Mouse (Mus musculus): ENCODE measurements around the gene Sox5. TPM values are rescaled to one million over a fixed set of nuclear protein-coding genes. Genes with fewer than 3 reads are reported as not detected.

Sox5 gene
- total and polyA plus RNA-seq, 3 experiments, result 0.08 to 0.47 (median 0.46) TPM

GRCm38 (mm10) chr6:144751581-144751980 lies 30.2 kb downstream of the Sox5 start:
- Histone ChIP-seq H3K27ac (ENCODE audit: insufficient read depth, low read depth) (no peak overlapping the region), H3K36me3 (replicated peaks in 1 of 2; ENCODE audit: control insufficient read depth in 1 of 2, insufficient read depth in 1 of 2, low read length in 1 of 2) (no peaks in the 10 kb centered on the region), H3K9me3 (replicated peaks; ENCODE audit: low read length) (peaks cover 6% of the 10 kb centered on the region), H3K9ac (ENCODE audit: insufficient read depth, low read depth) (no peak overlapping the region), H3K27me3 (replicated peaks) (no peaks in the 10 kb centered on the region), H3K79me2 (replicated peaks; ENCODE audit: control insufficient read depth, extremely low read depth, insufficient read depth, poor library complexity, severe bottlenecking) (no peaks in the 10 kb centered on the region), H3K4me3 (replicated peaks in 1 of 3; ENCODE audit: low read depth in 2 of 3, low read length in 2 of 3, poor library complexity in 1 of 3) (no peak overlapping the region), H3K4me2 (ENCODE audit: insufficient read depth, low read depth, poor library complexity, severe bottlenecking) (no peak overlapping the region), H3K4me1 (ENCODE audit: control insufficient read depth in 1 of 2, insufficient read depth in 2 of 2) (peaks cover 1 to 6% of the 10 kb centered on the region in 2 experiments; a peak in 2 of 4 replicates)
- in situ Hi-C loops (cut with MboI; ENCODE audit: low pct_ligation_motif_present, low pct_unique_long_range_greater_than_20kb, low sequenced_read_pairs), result no loop called here
- TF ChIP-seq USF2 (conservative IDR thresholded peaks at IDR 0.05; ENCODE audit: low read depth, low read length) (no peak), TCF12 (IDR thresholded peaks at IDR 0.05; ENCODE audit: low read depth, low read length) (no peak), JUND (conservative IDR thresholded peaks at IDR 0.05; ENCODE audit: low read depth, low read length) (no peak), ZKSCAN1 (IDR thresholded peaks at IDR 0.05; ENCODE audit: borderline replicate concordance, low read depth, low read length) (no peak), MYC (IDR thresholded peaks at IDR 0.05; ENCODE audit: low read depth, low read length) (no peak), POLR2AphosphoS2 (IDR thresholded peaks at IDR 0.05; ENCODE audit: low read depth, low read length) (no peak), ZNF384 (IDR thresholded peaks at IDR 0.05; ENCODE audit: low read depth, low read length) (no peak), MAZ (IDR thresholded peaks at IDR 0.05; ENCODE audit: low read depth, low read length) (no peak), POLR2A (IDR thresholded peaks at IDR 0.05; ENCODE audit: low read depth, low read length) (no peak), EP300 (IDR thresholded peaks at IDR 0.05; ENCODE audit: low read length) (no peak), USF1 (IDR thresholded peaks at IDR 0.05; ENCODE audit: low read depth, low read length) (no peak), RCOR1 (conservative IDR thresholded peaks at IDR 0.05; ENCODE audit: low read depth, low read length) (no peak), PAX5 (IDR thresholded peaks at IDR 0.05; ENCODE audit: low read length) (no peak), CTCF (conservative IDR thresholded peaks at IDR 0.05 in 1 of 2, IDR thresholded peaks at IDR 0.05 in 1 of 2; ENCODE audit: low read depth in 2 of 2, low read length in 2 of 2) (no peak), MXI1 (IDR thresholded peaks at IDR 0.05; ENCODE audit: low read depth, low read length) (no peak), MAX (IDR thresholded peaks at IDR 0.05; ENCODE audit: low read length) (no peak), CHD2 (IDR thresholded peaks at IDR 0.05; ENCODE audit: low read length) (no peak), CHD1 (IDR thresholded peaks at IDR 0.05; ENCODE audit: low read depth, low read length) (no peak), BHLHE40 (IDR thresholded peaks at IDR 0.05; ENCODE audit: low read depth, low read length) (no peak)
- dilution Hi-C loops (cut with MboI; ENCODE audit: extremely low pct_ligation_motif_present, extremely low pct_unique_long_range_greater_than_20kb, low sequenced_read_pairs), result no loop called here
- DNase-seq (ENCODE audit: extremely low read depth), result no peak

- no peak for DNase-seq (ENCODE audit: extremely low read depth)
- TF ChIP-seq UBTF (IDR thresholded peaks at IDR 0.05; ENCODE audit: low read depth, low read length), result no peak
- no peak for TF ChIP-seq SIN3A (IDR thresholded peaks at IDR 0.05; ENCODE audit: low read length)
- TF ChIP-seq PAX5 (IDR thresholded peaks at IDR 0.05; ENCODE audit: low read length), result no peak
- TF ChIP-seq ZMIZ1 (IDR thresholded peaks at IDR 0.05; ENCODE audit: low read depth, low read length), result no peak
- TF ChIP-seq EP300 (IDR thresholded peaks at IDR 0.05; ENCODE audit: low read length), result no peak
- TF ChIP-seq ZNF384 (IDR thresholded peaks at IDR 0.05; ENCODE audit: low read depth, low read length), result no peak
- no peak for TF ChIP-seq POLR2AphosphoS2 (IDR thresholded peaks at IDR 0.05; ENCODE audit: low read depth, low read length)
- no peak for TF ChIP-seq TBP (conservative IDR thresholded peaks at IDR 0.05; ENCODE audit: low read depth, low read length)
- TF ChIP-seq KAT2A (IDR thresholded peaks at IDR 0.05; ENCODE audit: insufficient replicate concordance, low read length), result no peak
- TF ChIP-seq JUN (IDR thresholded peaks at IDR 0.05; ENCODE audit: insufficient read depth, low read depth, low read length), result no peak
- TF ChIP-seq MXI1 (IDR thresholded peaks at IDR 0.05; ENCODE audit: low read depth, low read length), result no peak
- no peak for TF ChIP-seq MAZ (IDR thresholded peaks at IDR 0.05; ENCODE audit: low read depth, low read length)
- TF ChIP-seq MYC (IDR thresholded peaks at IDR 0.05; ENCODE audit: low read depth, low read length), result no peak
- no peak for TF ChIP-seq BHLHE40 (IDR thresholded peaks at IDR 0.05; ENCODE audit: low read depth, low read length)
- no peak for TF ChIP-seq ELF1 (IDR thresholded peaks at IDR 0.05; ENCODE audit: low read depth, low read length)
- TF ChIP-seq IRF4 (IDR thresholded peaks at IDR 0.05; ENCODE audit: low read depth, low read length), result no peak
- TF ChIP-seq RAD21 (IDR thresholded peaks at IDR 0.05; ENCODE audit: low read depth, low read length), result no peak
- TF ChIP-seq TCF12 (IDR thresholded peaks at IDR 0.05; ENCODE audit: low read depth, low read length), result no peak
- no peak for TF ChIP-seq MAX (IDR thresholded peaks at IDR 0.05; ENCODE audit: low read length)
- TF ChIP-seq USF2 (conservative IDR thresholded peaks at IDR 0.05; ENCODE audit: low read depth, low read length), result no peak
- Histone ChIP-seq H3K79me2 (replicated peaks; ENCODE audit: control insufficient read depth, extremely low read depth, insufficient read depth, poor library complexity, severe bottlenecking) (no peaks in the 10 kb centered on the region), H3K4me2 (ENCODE audit: insufficient read depth, low read depth, poor library complexity, severe bottlenecking) (no peak overlapping the region), H3K36me3 (replicated peaks in 1 of 2; ENCODE audit: control insufficient read depth in 1 of 2, insufficient read depth in 1 of 2, low read length in 1 of 2) (no peaks in the 10 kb centered on the region), H3K27ac (ENCODE audit: insufficient read depth, low read depth) (no peak overlapping the region), H3K9ac (ENCODE audit: insufficient read depth, low read depth) (no peak overlapping the region), H3K4me3 (replicated peaks in 1 of 3; ENCODE audit: low read depth in 2 of 3, low read length in 2 of 3, poor library complexity in 1 of 3) (no peak overlapping the region), H3K4me1 (ENCODE audit: control insufficient read depth in 1 of 2, insufficient read depth in 2 of 2) (peaks cover 0 to 6% of the 10 kb centered on the region in 2 experiments; a peak in 2 of 4 replicates), H3K9me3 (replicated peaks; ENCODE audit: low read length) (peaks cover 6% of the 10 kb centered on the region), H3K27me3 (replicated peaks) (no peaks in the 10 kb centered on the region)
- in situ Hi-C loops (cut with MboI; ENCODE audit: low pct_ligation_motif_present, low pct_unique_long_range_greater_than_20kb, low sequenced_read_pairs) (no loop called here), dilution Hi-C loops (cut with MboI; ENCODE audit: extremely low pct_ligation_motif_present, extremely low pct_unique_long_range_greater_than_20kb, low sequenced_read_pairs) (no loop called here)
Measured at GRCm38 (mm10) chr6:144750197-144750596, 31.6 kb downstream of the Sox5 start.

Measured in CH12.LX (cell line).